Mouse (Mus musculus) left cerebral cortex, adult 11 months (tissue): ENCODE measurements at regions not wholly inside any gene's neighbourhood (a gene's known extent, or its start where the extent isn't known, plus 50 kb on each side); places are given as distances from the start of the nearest gene placed in this dataset.
A peak's percentile ranks its signal among the peaks of the same experiment; 100 is the strongest.

Experiments used
- DNase-seq: peaks from one replicate; pipeline ENCODE4 v3.0.0; 2022; ENCODE audit warnings: low spot score

GRCm38 (mm10) chr3:148658368-148658767 is 332.0 kb downstream of the Adgrl2 start:
- DNase-seq, result no peak

GRCm38 (mm10) chr3:148656187-148656586 is 334.2 kb downstream of the Adgrl2 start:
- DNase-seq, result peak; percentile 15

GRCm38 (mm10) chr3:148650241-148650640 is 340.1 kb downstream of the Adgrl2 start:
- DNase-seq, result no peak

GRCm38 (mm10) chr3:148644924-148645323 is 345.4 kb downstream of the Adgrl2 start:
- DNase-seq, result no peak

- no peak for DNase-seq
Observed at GRCm38 (mm10) chr3:148641581-148641980, 348.8 kb downstream of the Adgrl2 start.

GRCm38 (mm10) chr3:148640680-148641101 is 349.7 kb downstream of the Adgrl2 start:
- DNase-seq, result no peak

- no peak for DNase-seq
Observed at GRCm38 (mm10) chr3:148635101-148635500, 355.3 kb downstream of the Adgrl2 start.

- DNase-seq, result no peak
Observed at GRCm38 (mm10) chr3:148634352-148634751, 356.0 kb downstream of the Adgrl2 start.

- no peak for DNase-seq
Observed at GRCm38 (mm10) chr3:148633291-148633690, 357.1 kb downstream of the Adgrl2 start.

- DNase-seq, result no peak
Observed at GRCm38 (mm10) chr3:148632449-148632848, 357.9 kb downstream of the Adgrl2 start.

GRCm38 (mm10) chr3:148631415-148632192 is 358.8 kb downstream of the Adgrl2 start:
- no peak for DNase-seq

- DNase-seq, result no peak
Observed at GRCm38 (mm10) chr3:148630865-148631264, 359.5 kb downstream of the Adgrl2 start.

- no peak for DNase-seq
Observed at GRCm38 (mm10) chr3:148614971-148615671, 375.2 kb downstream of the Adgrl2 start.

GRCm38 (mm10) chr3:148613443-148613842 is 376.9 kb downstream of the Adgrl2 start:
- DNase-seq, result no peak

GRCm38 (mm10) chr3:148603276-148603675 is 387.1 kb downstream of the Adgrl2 start:
- DNase-seq, result no peak

GRCm38 (mm10) chr3:148602730-148603255 is 387.6 kb downstream of the Adgrl2 start:
- DNase-seq, result no peak

- no peak for DNase-seq
Observed at GRCm38 (mm10) chr3:148595561-148595960, 394.8 kb downstream of the Adgrl2 start.

- no peak for DNase-seq
Observed at GRCm38 (mm10) chr3:148589556-148589955, 400.8 kb downstream of the Adgrl2 start.

GRCm38 (mm10) chr3:148575735-148576134 is 414.6 kb downstream of the Adgrl2 start:
- no peak for DNase-seq

- DNase-seq, result no peak
Observed at GRCm38 (mm10) chr3:148572493-148572892, 417.9 kb downstream of the Adgrl2 start.

GRCm38 (mm10) chr3:148564716-148565115 is 425.6 kb downstream of the Adgrl2 start:
- no peak for DNase-seq

- no peak for DNase-seq
Observed at GRCm38 (mm10) chr3:148561211-148561610, 429.1 kb downstream of the Adgrl2 start.
